Mouse (Mus musculus): ENCODE data around the gene Rnf5. TPM values are rescaled to one million over a fixed set of nuclear protein-coding genes. Genes with fewer than 3 reads are reported as not detected.

Gene Rnf5
- polyA plus RNA-seq, 1 experiment from 2014 or later = 80.8 TPM

- peak; percentile 48 for ATAC-seq (ENCODE audit: low read depth)
- peak; percentile 97 for DNase-seq (ENCODE audit: low spot score)
- 0% methylated on average over 6 of the region's 30 CpGs for whole genome bisulfite sequencing
These were observed 2.1 kb upstream of the Rnf5 start for GRCm38 (mm10) chr17:34605609-34606008.

DNA sequence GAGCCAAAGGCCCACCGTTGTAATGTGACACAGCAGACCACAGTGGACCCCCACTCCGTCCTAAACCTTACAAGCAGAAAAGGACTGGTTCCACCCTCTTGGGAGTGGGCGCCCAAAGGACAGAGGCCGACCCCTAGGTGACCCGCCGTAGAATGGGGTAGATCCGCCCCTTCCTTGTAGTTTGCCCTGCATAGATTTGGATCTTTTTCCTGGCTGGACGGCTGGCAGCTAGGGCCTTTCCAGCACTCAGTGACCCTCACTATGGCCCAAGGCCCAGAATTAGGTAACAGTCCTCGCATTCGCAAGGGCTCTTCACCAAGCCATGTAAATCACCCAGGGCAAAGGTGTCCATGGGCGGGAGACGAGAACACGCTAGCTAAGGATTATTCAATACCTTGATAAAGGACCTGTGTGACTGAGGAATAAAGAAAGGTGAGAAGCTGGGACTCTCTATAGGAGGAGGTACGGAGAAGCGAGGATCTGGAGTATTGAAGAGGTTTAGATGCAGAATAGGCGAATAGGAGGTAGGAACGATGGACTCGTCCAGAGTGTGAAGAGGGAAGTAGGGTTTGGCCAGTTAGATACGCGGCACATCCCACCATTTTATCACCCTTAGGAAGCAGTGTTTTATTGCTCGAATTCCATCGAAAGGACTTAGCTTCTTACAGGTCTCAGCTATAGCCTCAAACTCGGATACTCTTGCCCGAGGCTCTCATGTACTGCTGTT lies 1.2 kb upstream of the Rnf5 start:
- DNase-seq (ENCODE audit: low spot score) (no peak), ATAC-seq (ENCODE audit: low read depth) (no peak)
- Histone ChIP-seq H3K9me3 (ENCODE audit: control insufficient read depth, low read length) (no peaks in the 10 kb centered on the region), H3K27ac (replicated peaks; ENCODE audit: low read depth, low read length) (peak overlapping the region; percentile 89), H3K4me1 (ENCODE audit: control insufficient read depth, insufficient read depth, low read length) (peaks cover 17% of the 10 kb centered on the region), H3K36me3 (ENCODE audit: control insufficient read depth, insufficient read depth, low read length) (peaks cover 21% of the 10 kb centered on the region), H3K9ac (ENCODE audit: low read depth, low read length) (peak overlapping the region; percentile 91), H3K27me3 (replicated peaks; ENCODE audit: control insufficient read depth, insufficient read depth, low read length) (no peaks in the 10 kb centered on the region), H3K4me3 (ENCODE audit: low read depth, low read length) (peak overlapping the region; percentile 74), H3K4me2 (ENCODE audit: low read depth, low read length) (peak overlapping the region; percentile 90)
- 21% methylated on average over 24 of the region's 24 CpGs for WGBS

More at GRCm38 (mm10) chr17:34605609-34606008, 2.1 kb upstream of the Rnf5 start:
- peak overlapping the region; percentile 89 for H3K27ac ChIP-seq (replicated peaks; ENCODE audit: low read depth, low read length)
- no peaks in the 10 kb centered on the region for H3K9me3 ChIP-seq (ENCODE audit: control insufficient read depth, low read length)
- peak overlapping the region; percentile 74 for H3K4me3 ChIP-seq (ENCODE audit: low read depth, low read length)
- peaks cover 14% of the 10 kb centered on the region for H3K36me3 ChIP-seq (ENCODE audit: control insufficient read depth, insufficient read depth, low read length)
- H3K4me1 ChIP-seq (ENCODE audit: control insufficient read depth, insufficient read depth, low read length) = peaks cover 17% of the 10 kb centered on the region
- H3K4me2 ChIP-seq (ENCODE audit: low read depth, low read length) = peak overlapping the region; percentile 90
- peak overlapping the region; percentile 91 for H3K9ac ChIP-seq (ENCODE audit: low read depth, low read length)
- H3K27me3 ChIP-seq (replicated peaks; ENCODE audit: control insufficient read depth, insufficient read depth, low read length) = no peaks in the 10 kb centered on the region

DNA sequence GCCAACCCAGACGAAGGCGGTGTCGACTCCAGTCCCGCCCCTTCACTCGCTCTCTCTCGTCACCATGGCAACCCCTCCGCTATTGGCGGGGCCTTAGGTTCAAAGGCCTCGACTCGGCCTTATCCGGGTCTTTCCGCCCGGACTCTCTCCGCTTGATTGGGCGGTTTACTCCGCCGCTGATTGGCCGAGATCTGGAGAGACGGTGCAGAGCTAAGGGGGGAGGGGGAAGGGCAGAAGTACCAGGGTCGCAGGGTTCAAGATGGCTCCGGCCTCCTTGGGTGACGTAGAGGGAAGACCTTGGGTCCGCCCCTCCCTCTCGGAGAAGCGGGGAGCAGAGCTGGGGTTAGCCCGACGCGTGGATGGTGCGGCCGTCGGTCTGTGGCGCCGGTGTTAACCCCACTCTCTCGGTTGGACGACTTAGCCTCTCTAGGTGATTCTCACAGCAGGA lies 595 bp upstream of the Rnf5 start, which contains the start of gene Agpat1:
TSS of gene Agpat1 (plus strand) at position 202 of the 448 bp plus-strand sequence.
- ATAC-seq (ENCODE audit: low read depth) = peak; percentile 87

GRCm38 (mm10) chr17:34601796-34602195 lies 1.7 kb downstream of the Rnf5 start:
- peak overlapping the region; percentile 64; the same call in 1 of the 2 replicates for H3K4me3 ChIP-seq (ENCODE audit: low read depth, low read length)
- DNase-seq (ENCODE audit: low spot score) (no peak), ATAC-seq (ENCODE audit: low read depth) (no peak)
- 87% methylated on average over 12 of the region's 12 CpGs for whole genome bisulfite sequencing
- no peak overlapping the region; the same call in 1 of the 2 replicates for H3K4me2 ChIP-seq (ENCODE audit: low read depth, low read length)
- H3K9ac ChIP-seq (ENCODE audit: low read depth, low read length) = peak overlapping the region; percentile 76; the same call in 1 of the 2 replicates
- H3K27me3 ChIP-seq (replicated peaks; ENCODE audit: control insufficient read depth, insufficient read depth, low read length) = no peaks in the 10 kb centered on the region
- H3K36me3 ChIP-seq (ENCODE audit: control insufficient read depth, insufficient read depth, low read length) = peaks cover 24% of the 10 kb centered on the region
- no peak overlapping the region for H3K27ac ChIP-seq (replicated peaks; ENCODE audit: low read depth, low read length)
- H3K9me3 ChIP-seq (ENCODE audit: control insufficient read depth, low read length) = no peaks in the 10 kb centered on the region
- H3K4me1 ChIP-seq (ENCODE audit: control insufficient read depth, insufficient read depth, low read length) = peaks cover 21% of the 10 kb centered on the region

More for the DNA sequence above, 595 bp upstream of the Rnf5 start, which contains the start of gene Agpat1:
- Histone ChIP-seq H3K36me3 (ENCODE audit: control insufficient read depth, insufficient read depth, low read length) (peaks cover 21% of the 10 kb centered on the region), H3K9ac (ENCODE audit: low read depth, low read length) (peak within 1 kb of the TSS; percentile 91), H3K4me1 (ENCODE audit: control insufficient read depth, insufficient read depth, low read length) (peaks cover 17% of the 10 kb centered on the region), H3K4me3 (ENCODE audit: low read depth, low read length) (peak within 1 kb of the TSS; percentile 74), H3K4me2 (ENCODE audit: low read depth, low read length) (peak within 1 kb of the TSS; percentile 90), H3K27ac (replicated peaks; ENCODE audit: low read depth, low read length) (peak within 1 kb of the TSS; percentile 89), H3K27me3 (replicated peaks; ENCODE audit: control insufficient read depth, insufficient read depth, low read length) (no peaks in the 10 kb centered on the region), H3K9me3 (ENCODE audit: control insufficient read depth, low read length) (no peaks in the 10 kb centered on the region)
- DNase-seq (ENCODE audit: low spot score) = peak; percentile 100
- WGBS = under 1% methylated on average over 31 of the region's 35 CpGs

GRCm38 (mm10) chr17:34599891-34600290 lies 3.6 kb downstream of the Rnf5 start:
- no peak overlapping the region for H3K27ac ChIP-seq (replicated peaks; ENCODE audit: low read depth, low read length)
- peaks cover 17% of the 10 kb centered on the region for H3K4me1 ChIP-seq (ENCODE audit: control insufficient read depth, insufficient read depth, low read length)
- ATAC-seq (ENCODE audit: low read depth) = no peak
- no peaks in the 10 kb centered on the region for H3K9me3 ChIP-seq (ENCODE audit: control insufficient read depth, low read length)
- DNase-seq (ENCODE audit: low spot score) = no peak
- H3K27me3 ChIP-seq (replicated peaks; ENCODE audit: control insufficient read depth, insufficient read depth, low read length) = no peaks in the 10 kb centered on the region
- no peak overlapping the region for H3K4me2 ChIP-seq (ENCODE audit: low read depth, low read length)
- 73% methylated on average over 9 of the region's 9 CpGs for WGBS
- peaks cover 42% of the 10 kb centered on the region for H3K36me3 ChIP-seq (ENCODE audit: control insufficient read depth, insufficient read depth, low read length)
- no peak overlapping the region for H3K4me3 ChIP-seq (ENCODE audit: low read depth, low read length)
- H3K9ac ChIP-seq (ENCODE audit: low read depth, low read length) = no peak overlapping the region

- peaks cover 52% of the 10 kb centered on the region for H3K36me3 ChIP-seq (ENCODE audit: control insufficient read depth, insufficient read depth, low read length)
- no peak for DNase-seq (ENCODE audit: low spot score)
- 22% methylated on average over 5 of the region's 6 CpGs for WGBS
- no peak within 1 kb of the TSS; the same call in 1 of the 2 replicates for H3K27ac ChIP-seq (replicated peaks; ENCODE audit: low read depth, low read length)
- H3K9ac ChIP-seq (ENCODE audit: low read depth, low read length) = peak within 1 kb of the TSS; percentile 27
- no peaks in the 10 kb centered on the region for H3K9me3 ChIP-seq (ENCODE audit: control insufficient read depth, low read length)
- no peak within 1 kb of the TSS for H3K4me3 ChIP-seq (ENCODE audit: low read depth, low read length)
- peaks cover 21% of the 10 kb centered on the region for H3K4me1 ChIP-seq (ENCODE audit: control insufficient read depth, insufficient read depth, low read length)
- no peak for ATAC-seq (ENCODE audit: low read depth)
- no peak within 1 kb of the TSS for H3K4me2 ChIP-seq (ENCODE audit: low read depth, low read length)
- H3K27me3 ChIP-seq (replicated peaks; ENCODE audit: control insufficient read depth, insufficient read depth, low read length) = no peaks in the 10 kb centered on the region
These were observed 5.9 kb downstream of the Rnf5 start, which contains the start of gene Ager for GRCm38 (mm10) chr17:34597566-34598095. TSS of gene Ager (plus strand) at chr17:34597862.

DNA sequence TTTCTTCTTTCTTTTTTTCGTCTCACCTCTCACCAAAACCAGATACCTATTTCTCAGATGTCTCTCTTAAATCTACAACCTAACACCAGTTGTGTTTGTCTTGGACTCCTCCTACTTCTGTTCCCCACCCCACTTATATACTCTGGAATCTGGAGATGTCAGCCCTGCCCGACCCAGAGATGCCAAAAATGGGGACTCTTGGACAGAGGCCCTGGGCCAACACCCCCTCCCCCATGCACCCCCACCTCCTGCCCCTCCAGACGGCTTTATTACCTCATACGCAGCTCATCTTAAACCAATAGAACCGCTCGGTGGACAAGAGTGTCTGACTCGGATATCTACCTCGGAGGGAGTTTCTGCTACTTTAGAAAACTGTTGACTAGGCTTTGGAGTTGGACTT lies 7.4 kb downstream of the Rnf5 start:
- Histone ChIP-seq H3K36me3 (ENCODE audit: control insufficient read depth, insufficient read depth, low read length) (peaks cover 43% of the 10 kb centered on the region), H3K4me2 (ENCODE audit: low read depth, low read length) (no peak overlapping the region), H3K27ac (replicated peaks; ENCODE audit: low read depth, low read length) (no peak overlapping the region), H3K9ac (ENCODE audit: low read depth, low read length) (no peak overlapping the region; the same call in 1 of the 2 replicates), H3K27me3 (replicated peaks; ENCODE audit: control insufficient read depth, insufficient read depth, low read length) (no peaks in the 10 kb centered on the region), H3K4me1 (ENCODE audit: control insufficient read depth, insufficient read depth, low read length) (peaks cover 21% of the 10 kb centered on the region), H3K9me3 (ENCODE audit: control insufficient read depth, low read length) (no peaks in the 10 kb centered on the region), H3K4me3 (ENCODE audit: low read depth, low read length) (no peak overlapping the region)
- 68% methylated on average over 8 of the region's 8 CpGs for WGBS
- DNase-seq (ENCODE audit: low spot score) = no peak
- no peak for ATAC-seq (ENCODE audit: low read depth)

GRCm38 (mm10) chr17:34593752-34594525 lies 9.6 kb downstream of the Rnf5 start:
- peak overlapping the region; percentile 88 for H3K4me3 ChIP-seq (ENCODE audit: low read depth, low read length)
- H3K4me2 ChIP-seq (ENCODE audit: low read depth, low read length) = peak overlapping the region; percentile 67
- no peak for ATAC-seq (ENCODE audit: low read depth)
- peak; percentile 70 for DNase-seq (ENCODE audit: low spot score)
- 37% methylated on average over 20 of the region's 34 CpGs for WGBS
- no peaks in the 10 kb centered on the region for H3K9me3 ChIP-seq (ENCODE audit: control insufficient read depth, low read length)
- peak overlapping the region; percentile 98 for H3K9ac ChIP-seq (ENCODE audit: low read depth, low read length)
- peak overlapping the region; percentile 99 for H3K27ac ChIP-seq (replicated peaks; ENCODE audit: low read depth, low read length)
- H3K27me3 ChIP-seq (replicated peaks; ENCODE audit: control insufficient read depth, insufficient read depth, low read length) = no peaks in the 10 kb centered on the region
- peaks cover 30% of the 10 kb centered on the region for H3K36me3 ChIP-seq (ENCODE audit: control insufficient read depth, insufficient read depth, low read length)
- peaks cover 38% of the 10 kb centered on the region for H3K4me1 ChIP-seq (ENCODE audit: control insufficient read depth, insufficient read depth, low read length)

Data from embryonic facial prominence, embryonic 14.5 days (tissue).